Mouse (Mus musculus) embryonic fibroblast, embryonic 13.5 days (primary cell): ENCODE results near the gene Tril.

Experiments used
- CTCF ChIP-seq: IDR thresholded peaks from 2 replicates; pipeline ENCODE4 v1.5.1; 2011; ENCODE audit warnings: mild to moderate bottlenecking, control low read depth, low read length, moderate library complexity, borderline replicate concordance; ENCODE audit not compliant: insufficient read depth
- POLR2A ChIP-seq: IDR thresholded peaks from 2 replicates; pipeline ENCODE4 v1.6.1; 2011; ENCODE audit warnings: low read depth, mild to moderate bottlenecking, control low read depth, low read length, moderate library complexity

GRCm38 (mm10) chr6:53782880-53783539 is 37.6 kb downstream of the Tril start:
- no peak for TF ChIP-seq CTCF
- no peak for TF ChIP-seq POLR2A
